Mouse (Mus musculus): ENCODE results near the gene Tjp3.

DNA sequence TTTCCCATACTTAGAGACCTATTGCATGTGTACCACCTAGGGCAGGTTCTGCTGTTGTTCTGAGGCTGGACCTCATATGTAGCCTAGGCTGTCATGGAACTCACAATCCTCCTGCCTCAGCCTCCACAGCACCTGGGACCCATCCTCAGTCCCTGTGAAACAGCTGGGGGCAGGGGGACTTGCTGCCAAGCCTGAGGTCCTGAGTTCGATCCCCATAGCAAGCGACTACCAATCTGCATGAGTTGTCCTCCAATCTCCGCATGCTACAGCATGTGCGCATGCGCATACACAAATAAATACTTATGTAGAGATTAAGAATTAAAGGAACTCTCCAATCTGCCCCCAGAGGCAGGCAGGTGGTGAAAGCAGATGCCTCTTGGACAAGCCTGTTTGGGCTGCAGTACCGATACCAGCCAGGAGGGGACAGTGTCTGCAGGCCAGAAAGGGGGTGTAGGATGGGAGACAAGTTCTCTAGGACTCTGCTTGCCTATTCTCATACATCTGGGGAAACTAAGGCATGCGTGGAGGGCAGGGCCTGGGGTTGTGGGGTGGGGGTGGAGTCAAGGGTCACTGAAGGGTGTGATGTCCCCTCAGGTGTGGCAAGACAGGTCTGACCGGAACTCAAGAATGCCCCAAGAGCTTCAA is 3.7 kb downstream of the Tjp3 start:
- TF ChIP-seq CTCF (IDR thresholded peaks at IDR 0.05; ENCODE audit: extremely low read depth, insufficient read depth, insufficient read length, insufficient replicate concordance) (peak; percentile 66; the same call in 1 of the 2 replicates), POLR2A (IDR thresholded peaks at IDR 0.05; ENCODE audit: low read depth, low read length) (no peak)

All from spleen, adult 2 months (tissue).